Mouse (Mus musculus) kidney, embryonic 14.5 days (tissue): Measurements from ENCODE around the gene Gm28048. TPM values are rescaled to one million over a fixed set of nuclear protein-coding genes. Genes with fewer than 3 reads are reported as not detected.

ENCODE experiments used
- ATAC-seq: fragments of 200-750 bp; cut with Nextera tagmentation; 2 replicates; pipeline ENCODE4 v1.8.0; 2017; ENCODE audit warnings: moderate number of reproducible peaks, mild to moderate bottlenecking, moderate TSS enrichment, moderate library complexity; ENCODE audit not compliant: low FRiP score, low TSS enrichment
- H3K27ac ChIP-seq: fragments of 300-500 bp; sonication (generic); 2 replicates; pipeline ENCODE4 v1.5.1; 2014; ENCODE audit warnings: low read depth, mild to moderate bottlenecking, low read length, moderate library complexity, mixed read lengths
- H3K27me3 ChIP-seq: fragments of 300-500 bp; sonication (generic); 2 replicates; pipeline ENCODE4 v1.6.1; 2014; ENCODE audit warnings: mild to moderate bottlenecking, low read length; ENCODE audit not compliant: control insufficient read depth, insufficient read depth
- H3K36me3 ChIP-seq: fragments of 300-500 bp; sonication (generic); 2 replicates; pipeline ENCODE4 v1.6.1; 2014; ENCODE audit warnings: low read length, mixed read lengths; ENCODE audit not compliant: control insufficient read depth, insufficient read depth
- H3K4me1 ChIP-seq: fragments of 300-500 bp; sonication (generic); 2 replicates; pipeline ENCODE4 v1.6.1; 2014; ENCODE audit warnings: low read length, mixed read lengths; ENCODE audit not compliant: control insufficient read depth, insufficient read depth
- H3K4me2 ChIP-seq: fragments of 300-500 bp; sonication (generic); replicated peaks from 2 replicates; pipeline ENCODE4 v1.6.1; 2014; ENCODE audit warnings: low read depth, mild to moderate bottlenecking, low read length
- H3K4me3 ChIP-seq: fragments of 300-500 bp; sonication (generic); 2 replicates; pipeline ENCODE4 v1.5.1; 2014; ENCODE audit warnings: mild to moderate bottlenecking, low read length
- H3K9ac ChIP-seq: fragments of 300-500 bp; sonication (generic); 2 replicates; pipeline ENCODE4 v1.6.1; 2014; ENCODE audit warnings: low read depth, mild to moderate bottlenecking, low read length, moderate library complexity
- H3K9me3 ChIP-seq: fragments of 300-500 bp; sonication (generic); 2 replicates; pipeline ENCODE4 v1.6.1; 2016; ENCODE audit warnings: low read length; ENCODE audit not compliant: control insufficient read depth
- WGBS: fragments of 180-500 bp; shearing (Covaris S2); extraction: QIAGEN DNeasy Blood & Tissue Kit; methylation state at CpG from one replicate; pipeline ENCODE4 v1.1.7; 2014; 5-methylcytosine and 5-hydroxymethylcytosine counted together
- polyA plus RNA-seq: library from polyadenylated mRNA; unstranded; fragments of >200 nt; fragmentation: Nextera tagmentation; extraction: Ambion mirVana; gene quantifications from 2 replicates; pipeline ENCODE4 v1.2.1, GENCODE M21; 2014

The Gm28048 gene
- polyA plus RNA-seq, 1 experiment from 2014 or later: 19.7 TPM

GRCm38 (mm10) chr11:23013580-23014294, 31.8 kb upstream of the Gm28048 start:
- Histone ChIP-seq H3K4me1 (no peaks in the 10 kb centered on the region), H3K36me3 (no peaks in the 10 kb centered on the region), H3K9ac (no peak overlapping the region), H3K27me3 (no peaks in the 10 kb centered on the region), H3K4me2 (no peak overlapping the region), H3K27ac (no peak overlapping the region), H3K4me3 (no peak overlapping the region), H3K9me3 (no peaks in the 10 kb centered on the region)
- 92% methylated on average over 4 of the region's 4 CpGs for WGBS
- no peak for ATAC-seq

GRCm38 (mm10) chr11:23013096-23013495, 31.2 kb upstream of the Gm28048 start:
- Histone ChIP-seq H3K9me3 (no peaks in the 10 kb centered on the region), H3K27me3 (no peaks in the 10 kb centered on the region), H3K4me2 (no peak overlapping the region), H3K27ac (no peak overlapping the region), H3K4me3 (no peak overlapping the region), H3K4me1 (no peaks in the 10 kb centered on the region), H3K9ac (no peak overlapping the region), H3K36me3 (no peaks in the 10 kb centered on the region)
- WGBS: 74% methylated on average over 1 of the region's 1 CpGs
- no peak for ATAC-seq

GRCm38 (mm10) chr11:23008824-23009200, 26.9 kb upstream of the Gm28048 start:
- Histone ChIP-seq H3K4me2 (peak overlapping the region; percentile 78), H3K4me1 (no peaks in the 10 kb centered on the region), H3K9ac (peak overlapping the region; percentile 66; the same call in 1 of the 2 replicates), H3K27me3 (no peaks in the 10 kb centered on the region), H3K27ac (no peak overlapping the region), H3K4me3 (peak overlapping the region; percentile 43), H3K9me3 (no peaks in the 10 kb centered on the region), H3K36me3 (peaks cover 13% of the 10 kb centered on the region)
- WGBS: 28% methylated on average over 4 of the region's 4 CpGs
- no peak for ATAC-seq

GRCm38 (mm10) chr11:23008181-23008823, 26.4 kb upstream of the Gm28048 start:
- H3K4me2 ChIP-seq: peak overlapping the region; percentile 78
- H3K4me3 ChIP-seq: peak overlapping the region; percentile 43
- peak overlapping the region; percentile 66 for H3K9ac ChIP-seq
- no peaks in the 10 kb centered on the region for H3K27me3 ChIP-seq
- H3K36me3 ChIP-seq: peaks cover 18% of the 10 kb centered on the region
- peak; percentile 95 for ATAC-seq
- under 1% methylated on average over 40 of the region's 40 CpGs for WGBS
- H3K27ac ChIP-seq: peak overlapping the region; percentile 76
- no peaks in the 10 kb centered on the region for H3K4me1 ChIP-seq
- H3K9me3 ChIP-seq: no peaks in the 10 kb centered on the region

- Histone ChIP-seq H3K27me3 (no peaks in the 10 kb centered on the region), H3K9ac (peak within 1 kb of the TSS; percentile 66), H3K27ac (peak within 1 kb of the TSS; percentile 76), H3K4me3 (peak within 1 kb of the TSS; percentile 43), H3K4me2 (peak within 1 kb of the TSS; percentile 78), H3K4me1 (no peaks in the 10 kb centered on the region), H3K36me3 (peaks cover 24% of the 10 kb centered on the region), H3K9me3 (no peaks in the 10 kb centered on the region)
- WGBS: under 1% methylated on average over 22 of the region's 22 CpGs
- ATAC-seq: peak; percentile 92
Observed at GRCm38 (mm10) chr11:23007481-23008180, 25.7 kb upstream of the Gm28048 start, which contains the start of gene Fam161a. Gene Fam161a (plus strand): TSS chr11:23007531.

GRCm38 (mm10) chr11:23007166-23007480, 25.2 kb upstream of the Gm28048 start:
- Histone ChIP-seq H3K4me1 (no peaks in the 10 kb centered on the region), H3K4me2 (peak overlapping the region; percentile 78), H3K4me3 (peak overlapping the region; percentile 43), H3K9me3 (no peaks in the 10 kb centered on the region), H3K36me3 (peaks cover 29% of the 10 kb centered on the region), H3K27ac (peak overlapping the region; percentile 14; the same call in 1 of the 2 replicates), H3K27me3 (no peaks in the 10 kb centered on the region), H3K9ac (no peak overlapping the region; the same call in 1 of the 2 replicates)
- 6% methylated on average over 6 of the region's 6 CpGs for WGBS
- no peak; the same call in 1 of the 2 replicates for ATAC-seq

- no peak for ATAC-seq
Observed at GRCm38 (mm10) chr11:23005276-23005675, 23.4 kb upstream of the Gm28048 start.

GRCm38 (mm10) chr11:22998308-22998707, 16.4 kb upstream of the Gm28048 start:
- no peak overlapping the region for H3K4me2 ChIP-seq
- no peaks in the 10 kb centered on the region for H3K9me3 ChIP-seq
- H3K36me3 ChIP-seq: peaks cover 87% of the 10 kb centered on the region
- no peak for ATAC-seq
- WGBS: 82% methylated on average over 1 of the region's 1 CpGs
- H3K27ac ChIP-seq: no peak overlapping the region
- no peaks in the 10 kb centered on the region for H3K4me1 ChIP-seq
- H3K9ac ChIP-seq: no peak overlapping the region
- no peak overlapping the region for H3K4me3 ChIP-seq
- no peaks in the 10 kb centered on the region for H3K27me3 ChIP-seq

More at GRCm38 (mm10) chr11:23005276-23005675, 23.4 kb upstream of the Gm28048 start:
- no peak overlapping the region for H3K4me2 ChIP-seq
- H3K4me1 ChIP-seq: no peaks in the 10 kb centered on the region
- no peak overlapping the region for H3K9ac ChIP-seq
- no peaks in the 10 kb centered on the region for H3K27me3 ChIP-seq
- no peak overlapping the region for H3K4me3 ChIP-seq
- 84% methylated on average over 1 of the region's 1 CpGs for WGBS
- no peak overlapping the region for H3K27ac ChIP-seq
- peaks cover 45% of the 10 kb centered on the region for H3K36me3 ChIP-seq
- H3K9me3 ChIP-seq: no peaks in the 10 kb centered on the region

- Histone ChIP-seq H3K4me3 (no peak overlapping the region), H3K9me3 (no peaks in the 10 kb centered on the region), H3K27me3 (no peaks in the 10 kb centered on the region), H3K36me3 (peaks cover 69% of the 10 kb centered on the region), H3K4me1 (peaks cover 9% of the 10 kb centered on the region), H3K4me2 (no peak overlapping the region), H3K9ac (no peak overlapping the region), H3K27ac (no peak overlapping the region)
- WGBS: 95% methylated on average over 4 of the region's 4 CpGs
- ATAC-seq: no peak
Observed at GRCm38 (mm10) chr11:22995461-22995860, 13.6 kb upstream of the Gm28048 start.
